12 mouse cellular contexts compared by ENCODE assay signal in the genomic region with DNA sequence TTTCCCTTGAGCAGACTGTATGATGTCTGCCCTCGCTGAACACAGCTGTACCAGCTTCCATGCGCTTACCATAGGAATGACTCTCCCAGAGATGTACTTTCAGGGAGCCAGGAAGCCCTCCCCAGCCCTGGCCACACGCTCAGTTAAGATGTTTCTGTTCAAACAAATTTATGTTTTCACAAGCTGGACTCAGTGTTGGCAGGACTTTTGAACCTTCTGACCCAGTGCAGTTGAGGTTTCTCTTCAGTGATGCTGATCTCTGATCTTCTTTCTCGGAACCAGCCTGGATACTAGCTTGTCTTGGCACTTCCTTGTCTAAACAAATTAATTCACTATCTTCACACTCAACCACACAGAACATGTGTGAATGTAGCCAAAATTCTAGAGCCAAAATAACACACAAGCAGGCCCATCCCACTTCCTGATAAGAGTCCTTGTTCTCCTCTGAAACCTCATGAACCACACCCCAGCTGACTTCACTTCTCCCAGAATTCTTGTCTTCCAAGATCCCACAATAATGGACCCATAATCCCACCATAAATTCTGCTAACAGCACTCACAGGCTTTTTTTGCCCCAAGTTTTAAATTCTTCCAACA. TPM values are rescaled to one million over a fixed set of nuclear protein-coding genes. Genes with fewer than 3 reads are reported as not detected.
A peak's percentile ranks its signal among the peaks of the same experiment; 100 is the strongest.
DNase-seq lines count a peak whose midpoint lies in the region; ATAC-seq and TF ChIP-seq lines count a peak whose summit lies in the region.
"Had no signal": no experiment of that assay in that cellular context is flagged by ENCODE, and none has a peak within 500 bp of the region (broad histone marks: within the 10 kb centered on the region; RNA-seq: fewer than 3 reads in every experiment).

No protein-coding gene starts in this region.

- intact Hi-C loops in heart, postnatal 10 days (cut with DNase I): no loop called here

- no peak overlapping the region for H3K4me2 ChIP-seq in kidney, postnatal 0 days (ENCODE audit: low read length)
- H3K4me2 ChIP-seq: forebrain, embryonic 12.5 days; lung, embryonic 15.5 days had no signal

- H3K36me3 ChIP-seq in kidney, postnatal 0 days (ENCODE audit: insufficient read depth, low read length): no peaks in the 10 kb centered on the region
- H3K36me3 ChIP-seq in small intestine, adult 2 months (ENCODE audit: control insufficient read depth, insufficient read depth, low read length): peaks cover 10% of the 10 kb centered on the region
- H3K36me3 ChIP-seq in midbrain, embryonic 10.5 days: no peaks in the 10 kb centered on the region
- H3K36me3 ChIP-seq: forebrain, embryonic 12.5 days; lung, embryonic 15.5 days had no signal

- 61% methylated on average over 4 of the region's 4 CpGs for WGBS in kidney, postnatal 0 days
- WGBS in small intestine, adult 2 months: 15% methylated on average over 4 of the region's 4 CpGs
- 79% methylated on average over 4 of the region's 4 CpGs for WGBS in midbrain, embryonic 10.5 days

- no peaks in the 10 kb centered on the region for H3K27me3 ChIP-seq in kidney, postnatal 0 days (ENCODE audit: insufficient read depth, low read length)
- H3K27me3 ChIP-seq in small intestine, adult 2 months (ENCODE audit: control insufficient read depth, insufficient read depth, low read length): no peaks in the 10 kb centered on the region
- H3K27me3 ChIP-seq in midbrain, embryonic 10.5 days (ENCODE audit: low read depth, poor library complexity, severe bottlenecking): no peaks in the 10 kb centered on the region
- H3K27me3 ChIP-seq: CH12.LX; forebrain, embryonic 12.5 days; lung, embryonic 15.5 days had no signal

- no peak for TF ChIP-seq POLR2A in small intestine, adult 2 months (IDR thresholded peaks at IDR 0.05; ENCODE audit: low read depth, low read length)

- H3K4me3 ChIP-seq in layer of hippocampus, adult 2 months: no peak overlapping the region
- H3K4me3 ChIP-seq in kidney, postnatal 0 days (replicated peaks; ENCODE audit: low read depth, low read length): no peak overlapping the region
- peak overlapping the region; percentile 18; the same call in 1 of the 2 replicates for H3K4me3 ChIP-seq in small intestine, adult 2 months (ENCODE audit: low read depth, low read length)
- no peak overlapping the region for H3K4me3 ChIP-seq in midbrain, embryonic 10.5 days
- H3K4me3 ChIP-seq: forebrain, embryonic 12.5 days; lung, embryonic 15.5 days had no signal

- H3K9ac ChIP-seq in kidney, postnatal 0 days (ENCODE audit: low read depth, low read length): no peak overlapping the region
- H3K9ac ChIP-seq: forebrain, embryonic 12.5 days; lung, embryonic 15.5 days had no signal

- TF ChIP-seq CTCF in layer of hippocampus, adult 2 months (conservative IDR thresholded peaks at IDR 0.05): no peak
- TF ChIP-seq CTCF in kidney, postnatal 0 days (IDR thresholded peaks at IDR 0.05; ENCODE audit: low read depth): no peak
- TF ChIP-seq CTCF in small intestine, adult 2 months (IDR thresholded peaks at IDR 0.05; ENCODE audit: extremely low read depth, insufficient read length, insufficient replicate concordance, low read depth, low read length): no peak

- no peak for ATAC-seq in kidney, postnatal 0 days (replicated peaks; ENCODE audit: low FRiP score, low read depth)

- peak overlapping the region; percentile 14; the same call in 1 of the 2 replicates for H3K27ac ChIP-seq in layer of hippocampus, adult 2 months
- peak overlapping the region; percentile 57 for H3K27ac ChIP-seq in kidney, postnatal 0 days
- H3K27ac ChIP-seq in small intestine, adult 2 months (ENCODE audit: insufficient read depth, low read depth, low read length): peak overlapping the region; percentile 90
- H3K27ac ChIP-seq in midbrain, embryonic 10.5 days (replicated peaks): no peak overlapping the region
- H3K27ac ChIP-seq: forebrain, embryonic 12.5 days; lung, embryonic 15.5 days had no signal

- H3K4me1 ChIP-seq in kidney, postnatal 0 days (replicated peaks; ENCODE audit: insufficient read depth, low read length): 0 out of 2 replicates have a peak, but pooled peaks cover 1% of the 10 kb centered on the region
- H3K4me1 ChIP-seq in small intestine, adult 2 months (ENCODE audit: control insufficient read depth, insufficient read depth, insufficient read length, low read length): peaks cover 46% of the 10 kb centered on the region
- 0 out of 2 replicates have a peak, but pooled peaks cover under 1% of the 10 kb centered on the region for H3K4me1 ChIP-seq in midbrain, embryonic 10.5 days

- DNase-seq in layer of hippocampus, adult 2 months (ENCODE audit: low spot score in 2 of 2): no peak
- DNase-seq in layer of hippocampus, postnatal 25 days (ENCODE audit: extremely low spot score in 1 of 2, low spot score in 1 of 2): no peak
- DNase-seq in heart, postnatal 10 days: peak; percentile 52 to 53
- DNase-seq in kidney, postnatal 0 days (ENCODE audit: low spot score): peak; percentile 29
- DNase-seq in gastrocnemius, adult 8-10 months (ENCODE audit: low spot score in 2 of 2): no peak
- no peak for DNase-seq in midbrain, embryonic 10.5 days (ENCODE audit: low spot score)
- DNase-seq: cerebellum, postnatal 36 days; thymus, postnatal 25 days had no signal

- no peaks in the 10 kb centered on the region for H3K9me3 ChIP-seq in kidney, postnatal 0 days (replicated peaks; ENCODE audit: low read length)
- no peaks in the 10 kb centered on the region for H3K9me3 ChIP-seq in midbrain, embryonic 10.5 days (replicated peaks)
- H3K9me3 ChIP-seq: forebrain, embryonic 12.5 days; lung, embryonic 15.5 days had no signal

RNA-seq across cellular contexts. Expression of a gene that starts 22.6 kb away (rescaled TPM):
- 10 to 100 TPM; 30.4 to 32.7 TPM for total RNA-seq in layer of hippocampus, adult 2 months (2021)
- 10 to 100 TPM; 24.7 to 28.0 TPM for total RNA-seq in layer of hippocampus, postnatal 25 days (2021)
- 10 to 100 TPM; 17.3 to 18.0 TPM for total RNA-seq in heart, postnatal 10 days (2021)
- polyA plus RNA-seq in kidney, postnatal 0 days (2015; fragmentation: Nextera tagmentation; extraction: Ambion mirVana): 6.9 and 8.3 TPM in 2 replicates
- 21.6 and 53.3 TPM in 2 replicates for polyA plus RNA-seq in small intestine, adult 2 months (2012; rRNA removed)
- total RNA-seq in gastrocnemius, adult 8-10 months (2022): 1 to 10 TPM; 3.8 to 6.7 (median 4.3) TPM
- polyA plus RNA-seq in midbrain, embryonic 10.5 days (2016; fragmentation: Nextera tagmentation; extraction: Ambion mirVana): 1.3 and 1.5 TPM in 2 replicates

Comparison
In these comparisons a context has a peak if more than half of its experiments do, and no peak if none do; other contexts are left out.
1. DNase-seq: peak in heart, postnatal 10 days (2 of 2) and kidney, postnatal 0 days (single experiment); none in layer of hippocampus, adult 2 months (0 of 2), layer of hippocampus, postnatal 25 days (0 of 2), gastrocnemius, adult 8-10 months (0 of 2) and midbrain, embryonic 10.5 days (single experiment).